Mouse (Mus musculus) heart, postnatal 0 days (tissue): ENCODE data around the gene Mob4.

ENCODE experiments used
- CTCF ChIP-seq: IDR thresholded peaks from 2 replicates; pipeline ENCODE4 v1.5.1; 2016; ENCODE audit warnings: antibody characterized with exemption, control low read depth, low read depth
- EP300 ChIP-seq: IDR thresholded peaks from 2 replicates; pipeline ENCODE4 v1.6.1; 2016; ENCODE audit warnings: antibody characterized with exemption, low read depth

GRCm38 (mm10) chr1:55192824-55193223, 61.8 kb downstream of the Mob4 start:
- peak; percentile 56 for TF ChIP-seq CTCF
- TF ChIP-seq EP300: no peak
